In the genomic region with DNA sequence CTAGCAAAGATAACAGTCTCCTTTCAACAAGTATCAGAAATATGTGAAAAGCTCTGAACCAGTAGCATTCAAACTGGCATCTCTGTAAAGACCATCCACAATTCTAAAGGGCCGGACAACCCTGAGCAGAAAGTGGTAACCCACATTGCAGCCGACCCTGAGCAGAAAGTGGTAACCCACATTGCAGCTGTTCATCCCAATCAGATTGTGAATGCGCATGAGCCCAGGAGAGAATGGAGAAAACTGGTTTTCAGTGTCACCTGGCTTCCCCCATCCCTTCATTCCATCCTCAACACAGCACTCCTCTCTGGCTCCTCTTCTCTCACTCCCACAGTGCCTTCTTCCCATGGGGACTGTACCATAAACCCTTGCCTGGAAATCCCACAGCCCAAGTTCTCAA, we compare ENCODE assay signal across 50 mouse cellular contexts. TPM values are rescaled to one million over a fixed set of nuclear protein-coding genes. Genes with fewer than 3 reads are reported as not detected.
"Had no signal": no experiment of that assay in that cellular context is flagged by ENCODE, and none has a peak within 500 bp of the region (broad histone marks: within the 10 kb centered on the region; RNA-seq: fewer than 3 reads in every experiment).

No protein-coding gene starts in this region.

- H3K4me3 ChIP-seq: heart, embryonic 10.5 days; heart, embryonic 12.5 days; heart, embryonic 13.5 days; heart, embryonic 15.5 days; hindbrain, embryonic 10.5 days; hindbrain, embryonic 12.5 days; hindbrain, embryonic 13.5 days; hindbrain, embryonic 15.5 days; intestine, embryonic 15.5 days; kidney, embryonic 15.5 days; layer of hippocampus, adult 2 months had no signal

- DNase-seq: heart, postnatal 10 days; heart, postnatal 14 days; heart, postnatal 36 days; heart, postnatal 4 days; kidney, adult 11 months; kidney, adult 18-20 months; kidney, adult 2 months; kidney, adult 8-10 months; kidney, adult 9 months; kidney, postnatal 10 days; kidney, postnatal 14 days; kidney, postnatal 25 days; kidney, postnatal 36 days; kidney, postnatal 4 days; layer of hippocampus, adult 9-11 months; layer of hippocampus, postnatal 36 days had no signal

- H3K27me3 ChIP-seq: heart, embryonic 12.5 days; heart, embryonic 13.5 days; heart, embryonic 15.5 days; hindbrain, embryonic 12.5 days; hindbrain, embryonic 13.5 days; hindbrain, embryonic 15.5 days; intestine, embryonic 15.5 days; kidney, embryonic 15.5 days had no signal

- H3K36me3 ChIP-seq: heart, embryonic 10.5 days; heart, embryonic 12.5 days; heart, embryonic 13.5 days; heart, embryonic 15.5 days; hindbrain, embryonic 10.5 days; hindbrain, embryonic 12.5 days; hindbrain, embryonic 13.5 days; hindbrain, embryonic 15.5 days; intestine, embryonic 15.5 days; kidney, embryonic 15.5 days had no signal

- H3K4me2 ChIP-seq: heart, embryonic 11.5 days; heart, embryonic 12.5 days; heart, embryonic 13.5 days; heart, embryonic 15.5 days; hindbrain, embryonic 12.5 days; hindbrain, embryonic 13.5 days; hindbrain, embryonic 14.5 days; hindbrain, embryonic 15.5 days; intestine, embryonic 15.5 days; kidney, embryonic 15.5 days had no signal

RNA-seq across cellular contexts. Expression of a gene that starts 9.0 kb away (rescaled TPM):
- total RNA-seq: heart, postnatal 10 days; heart, postnatal 14 days; heart, postnatal 25 days; heart, postnatal 36 days; heart, postnatal 4 days; hematopoietic stem cell, adult 5-6 weeks; hindbrain, postnatal 0 days; layer of hippocampus, adult 18-20 months; layer of hippocampus, adult 2 months; layer of hippocampus, adult 8-10 months; layer of hippocampus, postnatal 10 days; layer of hippocampus, postnatal 14 days; layer of hippocampus, postnatal 25 days; layer of hippocampus, postnatal 36 days had no signal
- polyA plus RNA-seq: heart, embryonic 10.5 days; heart, embryonic 11.5 days; heart, embryonic 12.5 days; heart, embryonic 13.5 days; heart, embryonic 14.5 days; heart, embryonic 15.5 days; heart, embryonic 16.5 days; heart, postnatal 0 days; hindbrain, embryonic 10.5 days; hindbrain, embryonic 11.5 days; hindbrain, embryonic 12.5 days; hindbrain, embryonic 13.5 days; hindbrain, embryonic 14.5 days; hindbrain, embryonic 15.5 days; hindbrain, embryonic 16.5 days; hindbrain, postnatal 0 days; inflammation-experienced regulatory T-cells, adult 6 months; intestine, embryonic 14.5 days; intestine, embryonic 15.5 days; intestine, embryonic 16.5 days; kidney, adult 2 months; kidney, embryonic 14.5 days; kidney, embryonic 15.5 days; kidney, embryonic 16.5 days; large intestine, adult 2 months had no signal

RNA-seq across cellular contexts. Expression of a gene that starts 18.5 kb away (rescaled TPM):
- total RNA-seq: heart, postnatal 10 days; heart, postnatal 14 days; heart, postnatal 25 days; heart, postnatal 36 days; heart, postnatal 4 days; hematopoietic stem cell, adult 5-6 weeks; hindbrain, postnatal 0 days; layer of hippocampus, adult 18-20 months; layer of hippocampus, adult 2 months; layer of hippocampus, adult 8-10 months; layer of hippocampus, postnatal 10 days; layer of hippocampus, postnatal 14 days; layer of hippocampus, postnatal 25 days; layer of hippocampus, postnatal 36 days had no signal
- polyA plus RNA-seq: heart, embryonic 13.5 days; heart, embryonic 14.5 days; heart, embryonic 15.5 days; heart, embryonic 16.5 days; heart, postnatal 0 days; hindbrain, embryonic 10.5 days; hindbrain, embryonic 11.5 days; hindbrain, embryonic 12.5 days; hindbrain, embryonic 13.5 days; hindbrain, embryonic 14.5 days; hindbrain, embryonic 15.5 days; hindbrain, embryonic 16.5 days; hindbrain, postnatal 0 days; inflammation-experienced regulatory T-cells, adult 6 months; intestine, embryonic 14.5 days; intestine, embryonic 15.5 days; intestine, embryonic 16.5 days; intestine, postnatal 0 days; kidney, adult 2 months; kidney, embryonic 14.5 days; kidney, embryonic 15.5 days; kidney, postnatal 0 days; large intestine, adult 2 months had no signal

RNA-seq across cellular contexts. Expression of a gene that starts 32.6 kb away (rescaled TPM):
- total RNA-seq: hematopoietic stem cell, adult 5-6 weeks had no signal
- polyA plus RNA-seq: heart, embryonic 11.5 days; heart, embryonic 12.5 days; heart, embryonic 13.5 days; heart, embryonic 15.5 days; heart, postnatal 0 days; inflammation-experienced regulatory T-cells, adult 6 months; intestine, embryonic 14.5 days; intestine, embryonic 15.5 days; intestine, embryonic 16.5 days; intestine, postnatal 0 days; kidney, adult 2 months; kidney, embryonic 14.5 days; kidney, postnatal 0 days; large intestine, adult 2 months had no signal

RNA-seq across cellular contexts. Expression of a gene that starts 46.4 kb away (rescaled TPM):
- total RNA-seq: heart, postnatal 10 days; heart, postnatal 14 days; heart, postnatal 25 days; heart, postnatal 36 days; heart, postnatal 4 days; hematopoietic stem cell, adult 5-6 weeks; hindbrain, postnatal 0 days; layer of hippocampus, adult 18-20 months; layer of hippocampus, adult 2 months; layer of hippocampus, adult 8-10 months; layer of hippocampus, postnatal 10 days; layer of hippocampus, postnatal 14 days; layer of hippocampus, postnatal 25 days; layer of hippocampus, postnatal 36 days had no signal
- polyA plus RNA-seq: heart, embryonic 10.5 days; heart, embryonic 11.5 days; heart, embryonic 12.5 days; heart, embryonic 13.5 days; heart, embryonic 14.5 days; heart, embryonic 15.5 days; hindbrain, embryonic 10.5 days; hindbrain, embryonic 11.5 days; hindbrain, embryonic 12.5 days; hindbrain, embryonic 13.5 days; hindbrain, embryonic 14.5 days; hindbrain, embryonic 16.5 days; hindbrain, postnatal 0 days; inflammation-experienced regulatory T-cells, adult 6 months had no signal
